Mouse (Mus musculus) urinary bladder, postnatal 10 days (tissue): Measurements from ENCODE around the gene Gm49394.

Experiments used
- DNase-seq: peaks from one replicate; pipeline ENCODE4 v3.0.0; 2022; ENCODE audit warnings: low spot score

Gm49394 gene

DNA sequence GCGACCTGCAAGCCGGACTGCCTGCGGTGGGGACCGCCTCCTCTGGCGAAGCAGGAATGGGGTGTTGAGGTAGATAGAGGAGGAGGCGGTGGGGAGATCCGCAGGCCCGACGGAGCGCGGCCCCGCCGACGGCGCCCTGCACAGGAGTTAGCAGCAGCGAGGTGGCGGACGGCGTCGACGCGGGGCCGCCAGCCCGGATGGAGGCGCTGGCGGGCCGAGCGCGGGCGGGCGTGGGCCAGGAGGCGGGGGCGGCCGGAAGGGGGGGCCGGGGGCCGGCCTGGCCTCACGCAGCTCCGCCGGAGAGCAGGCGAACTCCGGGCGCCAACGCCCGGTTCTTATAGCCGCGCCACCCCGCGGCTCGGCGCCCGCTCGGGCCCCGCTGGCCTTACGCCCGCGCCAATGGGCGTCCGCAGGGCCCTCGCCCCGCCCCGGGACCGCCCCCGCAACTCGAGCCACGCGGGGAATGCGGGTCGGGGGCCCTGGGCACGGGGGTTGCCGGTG is 10.5 kb downstream of the Gm49394 start:
- no peak for DNase-seq

DNA sequence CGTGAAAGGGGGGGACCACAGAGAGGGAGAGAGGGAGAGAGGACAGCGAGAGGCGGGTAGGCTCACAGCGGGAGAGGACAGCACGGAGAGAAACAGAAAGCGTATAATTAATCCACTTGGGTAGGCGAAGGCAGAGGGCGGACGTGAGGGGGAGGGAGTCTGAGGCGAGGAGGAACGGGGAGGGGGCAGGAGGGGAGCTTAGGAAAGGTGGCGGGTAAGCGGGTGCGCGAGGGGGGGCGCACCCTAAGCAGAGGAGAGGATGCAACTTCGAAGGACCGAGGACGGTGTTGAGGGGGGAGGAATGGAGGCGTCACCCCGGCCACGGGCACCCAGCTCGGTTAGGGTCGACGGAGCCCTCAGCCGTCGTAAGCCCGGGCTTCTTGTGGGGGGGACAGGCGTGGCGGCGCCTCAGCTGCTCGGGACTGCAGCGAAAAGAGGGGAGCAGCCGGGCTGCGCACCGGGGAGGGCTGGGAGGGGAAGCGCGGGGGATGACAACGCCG is 11.0 kb downstream of the Gm49394 start:
- DNase-seq: no peak

- no peak for DNase-seq
These were observed 11.7 kb downstream of the Gm49394 start for GRCm38 (mm10) chr7:142657821-142658614.

DNA sequence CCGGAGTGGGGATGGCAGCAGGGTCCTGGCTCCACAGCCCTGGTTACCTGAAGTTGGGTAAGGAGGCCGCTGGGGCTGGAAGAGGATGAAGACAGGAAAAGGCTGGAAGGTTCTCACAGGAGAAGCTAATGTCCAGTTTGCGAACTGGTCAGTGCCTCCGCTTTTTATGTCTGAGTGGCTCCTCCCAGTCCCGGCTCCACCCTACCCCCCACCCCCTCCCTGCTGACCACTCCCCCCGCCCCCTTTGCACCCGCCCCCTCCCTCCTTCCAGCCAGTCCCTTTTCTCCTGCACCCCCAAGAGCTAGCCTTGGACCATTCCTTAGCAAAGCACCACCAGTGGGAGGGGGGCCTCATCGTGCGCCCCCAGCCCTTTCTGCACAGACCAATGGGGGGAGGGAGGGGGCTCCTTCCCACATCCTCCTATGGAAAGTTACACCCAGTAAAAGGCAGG is 12.4 kb downstream of the Gm49394 start:
- no peak for DNase-seq

DNA sequence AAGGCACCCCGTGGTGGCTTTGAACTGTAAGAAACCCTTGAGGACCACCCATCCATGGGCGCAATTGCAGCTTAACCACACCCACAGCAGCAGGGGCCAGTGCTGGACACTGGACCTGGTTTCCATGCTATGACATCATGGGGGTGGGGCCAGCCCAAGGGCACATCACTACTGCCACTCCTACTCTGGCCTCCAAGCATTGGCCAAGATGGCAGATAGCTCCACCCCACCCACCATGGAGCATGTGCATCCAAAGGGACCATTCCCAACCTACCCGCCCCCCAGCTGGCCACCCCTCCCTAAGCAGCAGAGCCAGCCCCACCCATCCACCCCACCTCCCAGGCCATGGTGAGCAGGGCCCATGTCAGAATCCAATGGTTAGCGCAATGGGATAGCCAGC is 13.7 kb downstream of the Gm49394 start:
- DNase-seq: no peak

GRCm38 (mm10) chr7:142655633-142656032 is 14.1 kb downstream of the Gm49394 start:
- no peak for DNase-seq

DNA sequence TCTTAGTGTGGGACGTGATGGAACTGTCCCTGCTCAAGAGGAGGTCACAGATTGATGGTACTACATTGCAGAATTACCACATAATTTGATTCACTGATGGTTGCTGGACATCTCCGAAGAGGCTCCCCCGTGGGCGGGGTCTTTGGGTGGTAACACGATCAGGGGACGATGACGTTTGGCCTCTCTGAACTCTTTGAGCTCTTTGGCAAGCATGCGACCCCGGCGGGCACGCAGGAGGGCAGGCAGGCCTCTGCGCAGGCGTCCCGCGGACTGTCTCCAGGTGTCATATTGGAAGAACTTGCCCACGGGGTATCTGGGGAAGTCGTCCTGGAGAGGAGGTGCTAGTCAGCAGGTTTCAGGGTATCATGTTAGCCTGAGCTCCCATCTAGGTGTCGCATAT is 16.0 kb downstream of the Gm49394 start:
- no peak for DNase-seq

DNA sequence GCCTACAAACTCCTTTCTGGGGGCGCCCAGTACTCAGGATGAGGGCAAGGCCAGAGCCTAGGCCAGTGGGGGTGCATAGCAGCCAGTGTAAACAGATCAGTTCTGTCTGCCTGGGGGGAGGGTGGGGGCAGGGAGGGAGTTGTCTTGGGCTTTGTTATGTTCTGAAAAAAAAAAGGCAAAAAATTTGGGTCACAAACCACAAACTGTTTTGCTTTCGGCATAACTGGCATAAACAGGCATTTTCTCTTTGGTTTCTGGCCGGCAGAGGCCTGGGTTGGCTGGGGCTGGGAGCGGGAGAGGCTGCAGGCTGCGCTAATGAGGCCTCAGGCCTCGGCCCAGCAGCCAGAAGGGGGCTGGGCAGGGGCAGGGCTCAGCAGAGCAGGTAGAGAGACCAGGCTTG is 23.1 kb downstream of the Gm49394 start:
- DNase-seq: no peak

- DNase-seq: no peak
These were observed 24.7 kb downstream of the Gm49394 start for GRCm38 (mm10) chr7:142645045-142645444.

DNA sequence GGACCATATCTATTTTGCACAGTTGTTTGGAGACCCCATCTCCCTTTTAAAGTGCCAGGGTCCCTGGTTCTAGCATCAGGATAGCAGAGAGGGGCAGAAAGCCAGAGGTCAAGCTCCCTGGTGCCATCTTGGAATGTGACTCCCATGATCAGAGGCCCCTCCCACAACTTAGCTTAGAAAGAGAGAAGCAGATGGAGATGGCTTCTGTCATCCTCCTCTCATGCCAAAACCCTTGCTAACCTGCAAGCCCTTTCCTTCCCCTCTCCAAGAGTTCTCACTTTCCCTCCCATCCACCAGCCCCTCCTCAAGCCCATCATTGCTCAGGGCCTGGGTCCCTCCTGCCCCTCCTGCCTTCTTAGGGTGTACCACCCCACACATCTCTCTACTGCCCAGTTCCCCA is 33.6 kb downstream of the Gm49394 start:
- no peak for DNase-seq

- no peak for DNase-seq
These were observed 39.1 kb downstream of the Gm49394 start for GRCm38 (mm10) chr7:142630691-142631090.

DNA sequence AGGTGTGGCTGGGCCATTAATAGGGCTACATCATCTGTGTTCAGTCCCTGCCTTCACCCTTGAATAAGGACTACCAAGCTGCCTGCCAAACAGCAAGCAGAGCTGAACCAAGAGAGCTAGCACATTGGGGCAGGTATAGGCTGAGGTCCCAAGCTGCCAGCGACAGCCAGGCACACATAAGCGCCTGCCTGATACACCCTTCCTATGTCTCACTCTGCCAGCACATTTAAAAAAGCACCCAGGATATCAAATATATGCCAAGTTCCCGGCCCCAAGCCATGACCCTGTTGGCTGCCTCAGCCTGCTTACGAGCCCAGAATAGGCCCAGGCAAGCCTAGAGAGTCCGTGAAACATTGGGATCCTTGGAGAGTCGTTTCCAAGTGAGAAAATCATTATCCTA is 39.9 kb downstream of the Gm49394 start:
- DNase-seq: no peak

DNA sequence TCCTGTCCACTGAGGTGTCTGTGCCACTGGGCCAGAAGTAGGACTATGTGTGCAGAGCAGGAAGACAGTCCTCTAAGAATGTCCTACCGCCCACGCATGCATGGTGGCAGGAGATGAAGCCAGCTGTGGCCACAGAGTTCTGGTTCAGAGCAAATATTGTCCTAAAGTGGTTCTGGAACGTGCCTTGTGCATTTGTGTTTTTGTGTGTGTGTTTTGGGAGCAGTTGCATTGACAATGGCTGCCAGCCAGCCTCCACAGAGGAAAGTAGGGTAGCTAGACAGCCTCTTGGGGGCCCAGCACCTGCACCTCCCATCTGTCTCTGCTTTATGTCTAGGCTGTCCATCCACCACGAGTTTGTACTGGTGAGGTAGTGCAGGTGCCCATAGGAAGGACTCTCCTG is 47.6 kb downstream of the Gm49394 start:
- no peak for DNase-seq

GRCm38 (mm10) chr7:142613077-142613476 is 56.7 kb downstream of the Gm49394 start:
- no peak for DNase-seq

DNA sequence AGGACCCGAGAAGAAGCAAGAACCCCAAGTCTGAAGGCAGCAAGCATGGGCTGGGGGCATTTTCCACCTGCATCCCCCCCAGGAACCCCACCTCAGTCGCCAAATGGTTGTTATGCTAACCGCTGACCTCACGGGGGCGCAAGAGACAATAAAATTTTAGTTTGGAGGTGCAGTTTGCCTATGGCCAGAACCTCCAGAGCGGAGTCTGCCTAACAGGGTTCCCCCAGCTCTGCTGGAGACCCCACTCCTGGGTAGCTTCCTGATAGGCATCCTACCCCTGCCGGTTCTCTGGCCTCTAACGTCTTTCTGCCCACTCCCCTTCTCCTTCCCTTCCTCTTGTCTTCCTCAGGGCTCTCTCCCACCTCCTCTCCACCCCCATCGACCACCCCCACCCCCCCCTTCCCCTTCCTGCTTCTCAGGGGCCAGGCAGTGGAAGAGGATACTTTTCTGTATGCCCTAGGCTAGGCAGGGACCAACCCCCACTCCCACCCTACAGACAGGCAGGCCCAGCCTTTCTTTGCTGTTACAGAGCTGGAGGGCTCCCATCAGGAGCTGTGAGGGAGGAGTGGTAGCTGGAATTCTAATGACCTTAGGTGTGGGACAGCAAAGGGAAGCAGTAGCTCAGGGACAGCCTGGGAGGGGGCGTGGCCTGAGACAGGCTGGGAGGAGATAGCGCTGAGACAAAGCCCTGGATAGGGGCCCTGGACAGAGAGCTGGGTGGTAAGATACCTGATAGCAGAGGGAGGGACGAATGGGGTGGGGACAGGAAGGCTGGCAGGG is 58.9 kb downstream of the Gm49394 start:
- DNase-seq: no peak

DNA sequence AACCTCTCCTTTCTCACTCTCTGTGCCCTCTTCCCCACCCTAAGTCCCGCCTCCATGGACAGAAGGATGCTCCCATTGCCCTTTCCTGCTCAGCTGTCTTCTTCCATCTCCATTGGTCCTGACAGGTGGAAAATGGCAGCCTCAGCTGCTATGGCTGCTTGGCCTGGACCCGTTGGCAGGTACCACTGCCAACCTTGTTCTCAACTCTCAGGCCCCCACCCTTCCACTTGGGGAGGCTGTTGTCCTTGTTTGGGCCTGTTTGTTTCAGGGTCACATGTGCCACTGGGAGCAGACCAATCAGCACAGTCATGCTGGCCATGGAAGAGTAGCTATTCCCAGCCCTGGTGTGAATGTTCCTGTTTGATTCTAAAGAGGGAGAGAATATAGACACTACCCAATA is 68.8 kb downstream of the Gm49394 start:
- no peak for DNase-seq
